Mouse (Mus musculus) CH12.LX (cell line): ENCODE results near the gene Tbx1. TPM values are rescaled to one million over a fixed set of nuclear protein-coding genes. Genes with fewer than 3 reads are reported as not detected.
"Not testable (repeated sequence)": the region's sequence is repeated elsewhere in the genome, so short reads cannot be mapped to it uniquely, and the experiment has no call there.

ENCODE experiments used
- DNase-seq: peaks from one replicate; pipeline ENCODE4 v3.0.0-alpha.2; 2013; ENCODE audit errors: extremely low read depth
- H3K27ac ChIP-seq: 2 replicates; pipeline ENCODE4 v1.5.1; 2012; ENCODE audit warnings: low read depth, mild to moderate bottlenecking, control low read depth, moderate library complexity; ENCODE audit not compliant: insufficient read depth
- H3K27me3 ChIP-seq: replicated peaks from 2 replicates; pipeline ENCODE3; 2012; ENCODE audit warnings: inconsistent platforms
- H3K36me3 ChIP-seq, 2 experiments: replicated peaks in 1 of 2; 2 replicates each; pipeline versions ENCODE3 to v1.6.1; 2012; ENCODE audit warnings: inconsistent platforms in 1 of 2, low read length in 1 of 2, mild to moderate bottlenecking in 1 of 2, mixed read lengths in 1 of 2, moderate library complexity in 1 of 2; ENCODE audit not compliant: control insufficient read depth in 1 of 2, insufficient read depth in 1 of 2
- H3K4me1 ChIP-seq, 2 experiments: 2 replicates each; pipeline ENCODE4 v1.6.1; 2012; ENCODE audit warnings: inconsistent platforms in 1 of 2, moderate library complexity in 1 of 2; ENCODE audit not compliant: insufficient read depth in 2 of 2, control insufficient read depth in 1 of 2
- H3K4me2 ChIP-seq: 2 replicates; pipeline ENCODE4 v1.6.1; 2012; ENCODE audit warnings: low read depth, mild to moderate bottlenecking, control low read depth; ENCODE audit not compliant: poor library complexity, insufficient read depth, severe bottlenecking
- H3K4me3 ChIP-seq, 3 experiments: fragments of 150-350 bp in 1 of 3; sonication (generic) in 1 of 3; replicated peaks in 1 of 3; 2 replicates each; pipeline versions ENCODE3 to v1.5.1; 2011 to 2012; ENCODE audit warnings: low read depth in 2 of 3, low read length in 2 of 3, mild to moderate bottlenecking in 2 of 3, moderate library complexity in 2 of 3, control low read depth in 1 of 3, improper control_type of control experiment in 1 of 3, inconsistent platforms in 1 of 3, mixed read lengths in 1 of 3; ENCODE audit not compliant: poor library complexity in 1 of 3
- H3K79me2 ChIP-seq: replicated peaks from 2 replicates; pipeline ENCODE4 v1.6.1; 2012; ENCODE audit warnings: mild to moderate bottlenecking, moderate library complexity; ENCODE audit not compliant: control insufficient read depth, poor library complexity, insufficient read depth, severe bottlenecking; ENCODE audit errors: extremely low read depth
- H3K9ac ChIP-seq: 2 replicates; pipeline ENCODE4 v1.6.1; 2012; ENCODE audit warnings: low read depth, mild to moderate bottlenecking, control low read depth, moderate library complexity; ENCODE audit not compliant: insufficient read depth
- H3K9me3 ChIP-seq: replicated peaks from 2 replicates; pipeline ENCODE3; 2012; ENCODE audit warnings: low read length, inconsistent platforms, mixed read lengths
- BHLHE40 ChIP-seq: IDR thresholded peaks from 2 replicates; pipeline ENCODE4 v1.6.1; 2011; ENCODE audit warnings: mild to moderate bottlenecking, low read depth, low read length, improper control_type of control experiment
- CHD1 ChIP-seq: IDR thresholded peaks from 2 replicates; pipeline ENCODE4 v1.6.1; 2012; ENCODE audit warnings: low read depth, low read length, improper control_type of control experiment, inconsistent platforms
- CTCF ChIP-seq, 2 experiments: IDR thresholded peaks in 1 of 2; conservative IDR thresholded peaks in 1 of 2; 2 replicates each; pipeline ENCODE4 v1.5.1; 2011 to 2012; ENCODE audit warnings: low read depth in 2 of 2, low read length in 2 of 2, improper control_type of control experiment in 1 of 2, inconsistent platforms in 1 of 2, mild to moderate bottlenecking in 1 of 2, moderate library complexity in 1 of 2
- E2F4 ChIP-seq: IDR thresholded peaks from 2 replicates; pipeline ENCODE4 v1.6.1; 2011; ENCODE audit warnings: low read depth, low read length, improper control_type of control experiment; ENCODE audit not compliant: insufficient replicate concordance
- GABPA ChIP-seq: IDR thresholded peaks from 2 replicates; pipeline ENCODE4 v1.6.1; 2012; ENCODE audit warnings: low read depth, low read length, improper control_type of control experiment, inconsistent platforms; ENCODE audit not compliant: insufficient replicate concordance
- JUN ChIP-seq: IDR thresholded peaks from 2 replicates; pipeline ENCODE4 v1.6.1; 2011; ENCODE audit warnings: low read depth, mild to moderate bottlenecking, low read length, improper control_type of control experiment, moderate library complexity; ENCODE audit not compliant: insufficient read depth
- MAFK ChIP-seq: IDR thresholded peaks from 2 replicates; pipeline ENCODE4 v1.6.1; 2011; ENCODE audit warnings: low read length, improper control_type of control experiment; ENCODE audit not compliant: insufficient replicate concordance
- MAZ ChIP-seq: IDR thresholded peaks from 2 replicates; pipeline ENCODE4 v1.6.1; 2012; ENCODE audit warnings: low read depth, mild to moderate bottlenecking, inconsistent platforms, low read length, improper control_type of control experiment, moderate library complexity
- MEF2A ChIP-seq: IDR thresholded peaks from 2 replicates; pipeline ENCODE4 v1.6.1; 2014; ENCODE audit warnings: low read depth, mild to moderate bottlenecking, inconsistent platforms, low read length, improper control_type of control experiment, borderline replicate concordance
- MXI1 ChIP-seq: IDR thresholded peaks from 2 replicates; pipeline ENCODE4 v1.6.1; 2011; ENCODE audit warnings: mild to moderate bottlenecking, low read depth, low read length, improper control_type of control experiment
- MYC ChIP-seq: IDR thresholded peaks from 2 replicates; pipeline ENCODE4 v1.6.1; 2011; ENCODE audit warnings: low read depth, mild to moderate bottlenecking, improper control_type of control experiment, low read length
- POLR2A ChIP-seq: IDR thresholded peaks from 2 replicates; pipeline ENCODE4 v1.6.1; 2011; ENCODE audit warnings: low read depth, mild to moderate bottlenecking, improper control_type of control experiment, low read length
- POLR2AphosphoS2 ChIP-seq: IDR thresholded peaks from 2 replicates; pipeline ENCODE4 v1.6.1; 2011; ENCODE audit warnings: low read depth, low read length, improper control_type of control experiment
- RAD21 ChIP-seq: IDR thresholded peaks from 2 replicates; pipeline ENCODE4 v1.6.1; 2011; ENCODE audit warnings: low read depth, mild to moderate bottlenecking, low read length, improper control_type of control experiment, moderate library complexity
- RCOR1 ChIP-seq: conservative IDR thresholded peaks from 2 replicates; pipeline ENCODE4 v1.6.1; 2012; ENCODE audit warnings: low read depth, mild to moderate bottlenecking, inconsistent platforms, low read length, improper control_type of control experiment
- SMC3 ChIP-seq: IDR thresholded peaks from 2 replicates; pipeline ENCODE4 v1.6.1; 2011; ENCODE audit warnings: low read depth, low read length, improper control_type of control experiment
- UBTF ChIP-seq: IDR thresholded peaks from 2 replicates; pipeline ENCODE4 v1.6.1; 2012; ENCODE audit warnings: low read depth, mild to moderate bottlenecking, inconsistent platforms, low read length, improper control_type of control experiment, moderate library complexity
- USF2 ChIP-seq: conservative IDR thresholded peaks from 2 replicates; pipeline ENCODE4 v1.6.1; 2011; ENCODE audit warnings: low read depth, low read length, improper control_type of control experiment
- ZKSCAN1 ChIP-seq: IDR thresholded peaks from 2 replicates; pipeline ENCODE4 v1.6.1; 2012; ENCODE audit warnings: low read depth, inconsistent platforms, low read length, improper control_type of control experiment, borderline replicate concordance
- ZNF384 ChIP-seq: IDR thresholded peaks from 2 replicates; pipeline ENCODE4 v1.6.1; 2012; ENCODE audit warnings: low read depth, low read length, improper control_type of control experiment, inconsistent platforms
- dilution Hi-C: fragments of 300-500 bp; cut with MboI; formaldehyde crosslinking; loops from 2 replicates; pipeline ENCODE4 v1.14.3; 2020; ENCODE audit warnings: low sequenced_read_pairs; ENCODE audit not compliant: extremely low pct_unique_long_range_greater_than_20kb, extremely low pct_ligation_motif_present
- in situ Hi-C: fragments of 300-500 bp; cut with MboI; formaldehyde crosslinking; loops from 3 replicates; pipeline ENCODE4 v1.14.3; 2019; ENCODE audit warnings: low sequenced_read_pairs, low pct_ligation_motif_present, low pct_unique_long_range_greater_than_20kb, mixed read lengths
- polyA plus RNA-seq: library from polyadenylated mRNA; unstranded; fragments of >175 nt; gene quantifications from 2 replicates; pipeline ENCODE4 v1.2.1, GENCODE M21; 2012; ENCODE audit warnings: low read depth; ENCODE audit not compliant: insufficient read length
- total RNA-seq, 2 experiments: library from RNA; depleted of rRNA; stranded (reverse); fragments of 300-350 nt in 1 of 2; fragments of >200 nt in 1 of 2; gene quantifications; 2 replicates each; pipeline ENCODE4 v1.2.3; 2012 to 2014

Gene Tbx1
- total and polyA plus RNA-seq, 3 experiments = 0.04 TPM; not detected in 2

DNA sequence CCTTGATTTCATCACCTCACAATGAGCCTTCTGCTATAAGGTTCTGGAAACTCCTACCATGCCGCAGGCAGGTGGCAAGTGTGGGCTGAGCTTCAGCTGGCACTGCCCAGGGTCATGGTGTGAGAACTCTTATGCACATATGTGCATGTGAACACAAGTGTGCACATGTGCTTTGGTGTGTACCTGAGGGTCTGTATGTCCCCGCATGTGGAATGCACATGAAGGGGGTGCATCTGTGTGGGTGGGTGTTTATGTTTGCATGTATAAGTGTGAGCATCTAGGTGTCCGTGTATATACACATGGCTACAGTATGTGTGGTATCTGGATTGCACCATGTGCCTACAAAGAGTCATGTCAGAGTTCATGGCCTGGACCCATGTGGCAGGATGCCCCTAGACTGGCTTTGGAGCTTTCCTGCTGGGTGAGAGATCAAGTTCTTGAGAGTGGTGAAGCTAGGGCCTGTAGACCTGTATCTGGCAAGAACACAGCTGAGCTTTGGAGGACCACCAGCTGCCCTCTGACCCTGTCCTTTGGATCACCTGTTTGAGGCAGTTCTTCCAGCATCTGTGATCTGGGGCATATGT, 53.0 kb downstream of the Tbx1 start:
- H3K27me3 ChIP-seq = no peaks in the 10 kb centered on the region
- H3K79me2 ChIP-seq = no peaks in the 10 kb centered on the region
- in situ Hi-C loops (no loop called here), dilution Hi-C loops (no loop called here)
- no peak overlapping the region for H3K9ac ChIP-seq
- no peak overlapping the region for H3K27ac ChIP-seq
- peaks cover 0 to 21% of the 10 kb centered on the region in 2 experiments for H3K36me3 ChIP-seq
- TF ChIP-seq CTCF (conservative IDR thresholded peaks at IDR 0.05 in 1 of 2, IDR thresholded peaks at IDR 0.05 in 1 of 2; ENCODE audit: low read depth in 2 of 2, low read length in 2 of 2) (no peak), USF2 (no peak), MEF2A (no peak), RCOR1 (no peak), MYC (no peak), BHLHE40 (no peak), ZNF384 (no peak), MAFK (no peak), CHD1 (no peak), RAD21 (no peak), MXI1 (no peak), GABPA (no peak), UBTF (no peak), SMC3 (no peak), E2F4 (no peak), POLR2AphosphoS2 (no peak), JUN (no peak), POLR2A (no peak), ZKSCAN1 (no peak), MAZ (no peak)
- no peaks in the 10 kb centered on the region for H3K9me3 ChIP-seq
- no peak overlapping the region for H3K4me2 ChIP-seq
- H3K4me1 ChIP-seq = no peaks in the 10 kb centered on the region
- no peak overlapping the region for H3K4me3 ChIP-seq
- no peak for DNase-seq

DNA sequence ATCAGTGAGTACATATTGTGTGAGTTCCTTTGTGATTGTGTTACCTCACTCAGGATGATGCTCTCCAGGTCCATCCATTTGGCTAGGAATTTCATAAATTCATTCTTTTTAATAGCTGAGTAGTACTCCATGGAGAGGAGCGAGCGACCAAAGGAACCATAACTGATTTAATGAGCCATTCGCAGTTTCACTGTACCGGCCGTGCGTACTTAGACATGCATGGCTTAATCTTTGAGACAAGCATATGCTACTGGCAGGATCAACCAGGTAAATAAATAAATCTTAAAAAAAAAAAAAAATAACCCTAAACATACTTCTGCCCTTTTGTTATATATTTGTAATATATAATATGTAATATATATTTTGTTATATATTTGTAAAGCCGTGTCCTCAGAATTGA, 57.4 kb downstream of the Tbx1 start:
- H3K27ac ChIP-seq, H3K27me3 ChIP-seq, dilution Hi-C loops, H3K9ac ChIP-seq, H3K9me3 ChIP-seq, H3K4me3 ChIP-seq, H3K4me2 ChIP-seq, in situ Hi-C loops, H3K36me3 ChIP-seq, H3K4me1 ChIP-seq, H3K79me2 ChIP-seq, DNase-seq: not testable (repeated sequence)

Other genes with a start within 250 kb of the Tbx1 start
- gene Tango2, start 242.6 kb downstream of the Tbx1 start, total RNA-seq (2012; rRNA removed) = 9.6 and 11.2 TPM in 2 replicates
- 3.1 and 3.8 TPM in 2 replicates for gene Tango2, start 242.6 kb downstream of the Tbx1 start, total RNA-seq (2014; rRNA removed)
- gene Tango2, start 242.6 kb downstream of the Tbx1 start, polyA plus RNA-seq = 10.8 and 13.2 TPM in 2 replicates
- 2.9 and 7.5 TPM in 2 replicates for gene Arvcf, start 242.5 kb downstream of the Tbx1 start, total RNA-seq (2012; rRNA removed)
- 1.1 and 3.3 TPM in 2 replicates for gene Arvcf, start 242.5 kb downstream of the Tbx1 start, total RNA-seq (2014; rRNA removed)
- gene Arvcf, start 242.5 kb downstream of the Tbx1 start, polyA plus RNA-seq = 3.5 and 3.9 TPM in 2 replicates
- gene Txnrd2, start 164.3 kb downstream of the Tbx1 start, total RNA-seq (2012; rRNA removed) = 19.4 and 22.0 TPM in 2 replicates
- gene Txnrd2, start 164.3 kb downstream of the Tbx1 start, total RNA-seq (2014; rRNA removed) = 14.6 and 15.1 TPM in 2 replicates
- gene Txnrd2, start 164.3 kb downstream of the Tbx1 start, polyA plus RNA-seq = 24.1 and 32.2 TPM in 2 replicates
- 81.3 and 84.8 TPM in 2 replicates for gene Comt, start 163.8 kb downstream of the Tbx1 start, total RNA-seq (2012; rRNA removed)
- gene Comt, start 163.8 kb downstream of the Tbx1 start, total RNA-seq (2014; rRNA removed) = 91.6 and 98.9 TPM in 2 replicates
- 69.7 and 74.0 TPM in 2 replicates for gene Comt, start 163.8 kb downstream of the Tbx1 start, polyA plus RNA-seq
- 21.5 and 22.3 TPM in 2 replicates for gene Gnb1l, start 92.0 kb downstream of the Tbx1 start, total RNA-seq (2012; rRNA removed)
- 15.9 and 16.8 TPM in 2 replicates for gene Gnb1l, start 92.0 kb downstream of the Tbx1 start, total RNA-seq (2014; rRNA removed)
- 25.5 and 26.9 TPM in 2 replicates for gene Gnb1l, start 92.0 kb downstream of the Tbx1 start, polyA plus RNA-seq
- gene Rtl10, start 91.8 kb downstream of the Tbx1 start, total RNA-seq (2012; rRNA removed) = 9.8 and 11.0 TPM in 2 replicates
- 2.1 and 4.8 TPM in 2 replicates for gene Rtl10, start 91.8 kb downstream of the Tbx1 start, total RNA-seq (2014; rRNA removed)
- gene Rtl10, start 91.8 kb downstream of the Tbx1 start, polyA plus RNA-seq = 12.3 and 21.1 TPM in 2 replicates
- not detected in 2 replicates for gene Gp1bb, start 31.7 kb upstream of the Tbx1 start, total RNA-seq (2012; rRNA removed)
- not detected in 2 replicates for gene Gp1bb, start 31.7 kb upstream of the Tbx1 start, total RNA-seq (2014; rRNA removed)
- gene Gp1bb, start 31.7 kb upstream of the Tbx1 start, polyA plus RNA-seq = not detected in 2 replicates
- 0.71 and 1.4 TPM in 2 replicates for gene Gm49601, start 35.8 kb upstream of the Tbx1 start, total RNA-seq (2012; rRNA removed)
- gene Gm49601, start 35.8 kb upstream of the Tbx1 start, total RNA-seq (2014; rRNA removed) = not detected in 2 replicates
- 0.46 TPM in 1 of 2 replicates, not detected in the other for gene Gm49601, start 35.8 kb upstream of the Tbx1 start, polyA plus RNA-seq
- gene Sept5, start 39.3 kb upstream of the Tbx1 start, total RNA-seq (2012; rRNA removed) = 1.8 and 3.9 TPM in 2 replicates
- 0.20 and 0.63 TPM in 2 replicates for gene Sept5, start 39.3 kb upstream of the Tbx1 start, total RNA-seq (2014; rRNA removed)
- 0.35 and 0.56 TPM in 2 replicates for gene Sept5, start 39.3 kb upstream of the Tbx1 start, polyA plus RNA-seq
- not detected in 2 replicates for gene Cldn5, start 186.2 kb upstream of the Tbx1 start, total RNA-seq (2012; rRNA removed)
- not detected in 2 replicates for gene Cldn5, start 186.2 kb upstream of the Tbx1 start, total RNA-seq (2014; rRNA removed)
- gene Cldn5, start 186.2 kb upstream of the Tbx1 start, polyA plus RNA-seq = not detected in 2 replicates
- 43.6 and 54.5 TPM in 2 replicates for gene Ufd1, start 221.1 kb upstream of the Tbx1 start, total RNA-seq (2012; rRNA removed)
- 62.6 and 68.6 TPM in 2 replicates for gene Ufd1, start 221.1 kb upstream of the Tbx1 start, total RNA-seq (2014; rRNA removed)
- gene Ufd1, start 221.1 kb upstream of the Tbx1 start, polyA plus RNA-seq = 78.4 and 80.8 TPM in 2 replicates
- 144 and 156 TPM in 2 replicates for gene Cdc45, start 221.3 kb upstream of the Tbx1 start, total RNA-seq (2012; rRNA removed)
- 136 and 141 TPM in 2 replicates for gene Cdc45, start 221.3 kb upstream of the Tbx1 start, total RNA-seq (2014; rRNA removed)
- gene Cdc45, start 221.3 kb upstream of the Tbx1 start, polyA plus RNA-seq = 117 and 127 TPM in 2 replicates
- 69.9 and 84.9 TPM in 2 replicates for gene 2510002D24Rik, start 245.9 kb upstream of the Tbx1 start, total RNA-seq (2012; rRNA removed)
- gene 2510002D24Rik, start 245.9 kb upstream of the Tbx1 start, total RNA-seq (2014; rRNA removed) = 66.2 and 70.2 TPM in 2 replicates
- 63.9 and 78.0 TPM in 2 replicates for gene 2510002D24Rik, start 245.9 kb upstream of the Tbx1 start, polyA plus RNA-seq
- 2.9 and 3.9 TPM in 2 replicates for gene Gm28539, start 245.9 kb upstream of the Tbx1 start, total RNA-seq (2012; rRNA removed)
- gene Gm28539, start 245.9 kb upstream of the Tbx1 start, total RNA-seq (2014; rRNA removed) = 0.35 TPM in 1 of 2 replicates, not detected in the other
- 12.2 and 23.9 TPM in 2 replicates for gene Gm28539, start 245.9 kb upstream of the Tbx1 start, polyA plus RNA-seq